Mouse (Mus musculus) liver, embryonic 14.5 days (tissue): ENCODE data around the gene Cd72. TPM values are rescaled to one million over a fixed set of nuclear protein-coding genes. Genes with fewer than 3 reads are reported as not detected.

ENCODE experiments used
- ATAC-seq: fragments of 200-750 bp; cut with Nextera tagmentation; 2 replicates; pipeline ENCODE4 v1.8.0; 2017; ENCODE audit warnings: moderate number of reproducible peaks, mild to moderate bottlenecking, moderate library complexity; ENCODE audit not compliant: insufficient read depth
- DNase-seq, 3 experiments: peaks; one replicate each; pipeline ENCODE4 v3.0.0-alpha.2; 2012 to 2013; ENCODE audit warnings: low read depth in 3 of 3, low spot score in 3 of 3
- H3K27ac ChIP-seq: fragments of 300-500 bp; sonication (generic); 2 replicates; pipeline ENCODE4 v1.5.1; 2014; ENCODE audit warnings: moderate library complexity, mild to moderate bottlenecking, control low read depth, inconsistent platforms
- H3K27me3 ChIP-seq: fragments of 300-500 bp; sonication (generic); 2 replicates; pipeline ENCODE4 v1.6.1; 2014; ENCODE audit warnings: mild to moderate bottlenecking, low read length, moderate library complexity; ENCODE audit not compliant: control insufficient read depth, insufficient read depth
- H3K36me3 ChIP-seq: fragments of 300-500 bp; sonication (generic); replicated peaks from 2 replicates; pipeline ENCODE4 v1.6.1; 2014; ENCODE audit warnings: low read depth; ENCODE audit not compliant: control insufficient read depth, insufficient read depth
- H3K4me1 ChIP-seq, 2 experiments: fragments of 200-500 bp in 1 of 2; fragments of 300-500 bp in 1 of 2; sonication (generic) in 1 of 2; replicated peaks; 2 replicates each; pipeline ENCODE4 v1.6.1; 2012 to 2014; ENCODE audit warnings: antibody characterized with exemption in 1 of 2, inconsistent platforms in 1 of 2, low read length in 1 of 2; ENCODE audit not compliant: control insufficient read depth in 2 of 2, insufficient read depth in 2 of 2
- H3K4me2 ChIP-seq: fragments of 300-500 bp; sonication (generic); 2 replicates; pipeline ENCODE4 v1.6.1; 2014; ENCODE audit warnings: low read depth, mild to moderate bottlenecking, control low read depth, moderate library complexity
- H3K4me3 ChIP-seq, 2 experiments: fragments of 200-500 bp in 1 of 2; fragments of 300-500 bp in 1 of 2; sonication (generic) in 1 of 2; 2 replicates each; pipeline ENCODE4 v1.5.1; 2012 to 2014; ENCODE audit warnings: low read depth in 2 of 2, low read length in 2 of 2, mild to moderate bottlenecking in 2 of 2, control low read depth in 1 of 2, inconsistent platforms in 1 of 2, moderate library complexity in 1 of 2; ENCODE audit not compliant: insufficient read depth in 1 of 2
- H3K9ac ChIP-seq: fragments of 300-500 bp; sonication (generic); replicated peaks from 2 replicates; pipeline ENCODE4 v1.6.1; 2014; ENCODE audit warnings: mild to moderate bottlenecking, control low read depth, moderate library complexity
- H3K9me3 ChIP-seq: fragments of 300-500 bp; sonication (generic); 2 replicates; pipeline ENCODE4 v1.6.1; 2016; ENCODE audit warnings: low read length, mixed read lengths; ENCODE audit not compliant: control insufficient read depth
- CTCF ChIP-seq: IDR thresholded peaks from 2 replicates; pipeline ENCODE4 v1.5.1; 2016; ENCODE audit warnings: antibody characterized with exemption, low read depth, control low read depth
- EP300 ChIP-seq: IDR thresholded peaks from 2 replicates; pipeline ENCODE4 v1.6.1; 2016; ENCODE audit warnings: antibody characterized with exemption, low read depth
- WGBS: fragments of 180-500 bp; shearing (Covaris S2); extraction: QIAGEN DNeasy Blood & Tissue Kit; methylation state at CpG from one replicate; pipeline ENCODE4 v1.1.7; 2014; ENCODE audit not compliant: insufficient replicate concordance; 5-methylcytosine and 5-hydroxymethylcytosine counted together
- polyA plus RNA-seq, 2 experiments: library from polyadenylated mRNA; depleted of rRNA in 1 of 2; stranded (reverse) in 1 of 2; unstranded in 1 of 2; fragments of >200 nt; fragmentation: Nextera tagmentation in 1 of 2; extraction: Ambion mirVana in 1 of 2; gene quantifications; 2 replicates each; pipeline versions ENCODE4 v1.2.1 to v1.2.3; 2012 to 2014

Cd72 gene
- polyA plus RNA-seq, 2 experiments = 0.31 to 0.74 TPM

- no peak for TF ChIP-seq CTCF
- no peak for TF ChIP-seq EP300
- Histone ChIP-seq H3K36me3 (no peaks in the 10 kb centered on the region), H3K4me3 (no peak overlapping the region), H3K27me3 (no peaks in the 10 kb centered on the region), H3K4me2 (no peak overlapping the region), H3K9ac (no peak overlapping the region), H3K27ac (no peak overlapping the region), H3K9me3 (no peaks in the 10 kb centered on the region), H3K4me1 (peaks cover 0 to 12% of the 10 kb centered on the region in 2 experiments; a peak in 2 of 4 replicates)
- DNase-seq = no peak
- no peak for ATAC-seq
- WGBS = 82% methylated on average over 22 of the region's 22 CpGs
Measured at GRCm38 (mm10) chr4:43416071-43416490, 38.3 kb downstream of the Cd72 start.

GRCm38 (mm10) chr4:43415221-43416070 is 39.0 kb downstream of the Cd72 start:
- no peak overlapping the region for H3K4me3 ChIP-seq
- H3K27me3 ChIP-seq = no peaks in the 10 kb centered on the region
- no peak overlapping the region for H3K9ac ChIP-seq
- no peak for DNase-seq
- H3K4me2 ChIP-seq = no peak overlapping the region
- TF ChIP-seq EP300 (no peak), CTCF (no peak)
- H3K9me3 ChIP-seq = no peaks in the 10 kb centered on the region
- H3K4me1 ChIP-seq = peaks cover 0 to 12% of the 10 kb centered on the region in 2 experiments; a peak in 2 of 4 replicates
- no peak for ATAC-seq
- H3K36me3 ChIP-seq = no peaks in the 10 kb centered on the region
- H3K27ac ChIP-seq = no peak overlapping the region
- 79% methylated on average over 29 of the region's 29 CpGs for WGBS

DNA sequence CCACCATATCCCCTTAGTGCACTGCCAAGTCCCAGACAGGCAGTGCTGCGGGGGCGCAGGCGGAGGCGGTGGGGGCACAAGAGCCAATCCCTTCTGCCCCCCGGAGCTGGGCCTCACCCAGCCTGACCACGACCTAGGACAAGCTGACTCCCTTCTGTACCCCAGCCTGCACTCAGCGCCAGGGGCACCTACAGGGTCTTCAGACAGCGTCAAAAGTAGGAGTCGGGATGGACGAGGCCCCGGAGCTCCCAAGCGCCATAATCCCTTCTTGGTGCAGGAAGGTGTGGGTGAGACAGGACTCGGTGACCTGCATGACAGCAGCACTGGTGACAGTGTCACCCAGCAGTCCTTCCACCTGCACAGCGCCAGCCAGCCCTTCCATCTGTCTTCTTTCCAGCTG is 39.7 kb downstream of the Cd72 start:
- H3K4me2 ChIP-seq = no peak overlapping the region
- peaks cover 0 to 9% of the 10 kb centered on the region in 2 experiments; a peak in 1 of 4 replicates for H3K4me1 ChIP-seq
- no peak overlapping the region for H3K27ac ChIP-seq
- H3K4me3 ChIP-seq = no peak overlapping the region
- no peak overlapping the region for H3K9ac ChIP-seq
- H3K36me3 ChIP-seq = no peaks in the 10 kb centered on the region
- no peak for DNase-seq
- TF ChIP-seq CTCF (no peak), EP300 (no peak)
- no peaks in the 10 kb centered on the region for H3K27me3 ChIP-seq
- WGBS = 82% methylated on average over 14 of the region's 14 CpGs
- ATAC-seq = no peak
- H3K9me3 ChIP-seq = no peaks in the 10 kb centered on the region

DNA sequence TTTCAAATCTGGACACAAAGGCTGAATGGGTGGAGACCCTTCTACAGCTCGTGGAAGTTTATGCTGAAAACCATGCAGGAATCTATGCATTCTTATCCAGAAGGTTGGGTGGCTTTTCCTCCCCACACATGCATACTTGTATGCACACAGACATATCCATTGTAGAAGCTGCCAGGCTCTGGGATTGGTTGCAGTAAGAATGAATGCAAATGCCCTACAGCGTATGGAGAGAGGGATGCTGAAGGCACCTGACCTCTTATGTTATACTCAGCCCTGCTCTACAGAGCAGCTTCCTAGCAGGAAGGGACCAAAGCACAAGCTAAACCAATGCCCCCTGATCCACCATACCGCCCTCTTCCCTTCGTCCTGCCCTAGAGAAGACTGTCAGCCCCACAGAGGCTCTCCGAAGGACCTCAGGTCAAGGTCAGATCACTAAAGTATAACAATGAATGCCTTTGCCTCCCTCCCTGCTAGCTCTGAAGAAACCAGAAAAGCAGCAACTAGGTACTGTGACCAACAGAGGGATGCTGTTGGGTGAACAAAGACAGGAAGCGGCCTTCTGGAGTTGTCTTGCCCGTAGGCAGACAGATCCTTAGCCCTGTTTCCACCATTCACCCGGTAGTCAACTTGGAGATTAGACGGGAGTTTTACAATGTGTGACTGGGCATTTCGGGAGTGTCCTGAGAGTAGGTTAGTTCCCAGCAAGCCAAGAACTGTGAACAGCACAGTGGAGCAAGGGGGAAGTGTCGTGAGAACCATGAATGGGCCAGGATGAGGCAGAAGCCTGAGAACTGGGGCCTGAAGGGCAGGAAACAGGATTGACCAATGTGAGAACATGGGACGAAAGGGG is 47.1 kb downstream of the Cd72 start:
- no peak overlapping the region for H3K4me3 ChIP-seq
- no peak overlapping the region for H3K27ac ChIP-seq

More for the DNA sequence above, 47.1 kb downstream of the Cd72 start:
- Histone ChIP-seq H3K4me1 (no peaks in the 10 kb centered on the region; a peak in 1 of 4 replicates), H3K27me3 (no peaks in the 10 kb centered on the region; the same call in 1 of the 2 replicates), H3K9me3 (no peaks in the 10 kb centered on the region), H3K4me2 (no peak overlapping the region), H3K9ac (no peak overlapping the region), H3K36me3 (no peaks in the 10 kb centered on the region)
- 52% methylated on average over 12 of the region's 12 CpGs for WGBS
- TF ChIP-seq CTCF (no peak), EP300 (no peak)
- no peak for ATAC-seq
- DNase-seq = no peak
